Mouse (Mus musculus) embryonic facial prominence, embryonic 12.5 days (tissue): ENCODE measurements around the gene Ell3. TPM values are rescaled to one million over a fixed set of nuclear protein-coding genes. Genes with fewer than 3 reads are reported as not detected.

Experiments
- ATAC-seq: fragments of 200-750 bp; cut with Nextera tagmentation; 2 replicates; pipeline ENCODE4 v1.8.0; 2017; ENCODE audit not compliant: insufficient number of reproducible peaks, insufficient read depth, low FRiP score, low TSS enrichment
- H3K27ac ChIP-seq: fragments of 300-500 bp; sonication (generic); 2 replicates; pipeline ENCODE4 v1.5.1; 2016; ENCODE audit warnings: mild to moderate bottlenecking
- H3K27me3 ChIP-seq: fragments of 300-500 bp; sonication (generic); 2 replicates; pipeline ENCODE4 v1.6.1; 2016; ENCODE audit warnings: mild to moderate bottlenecking, moderate library complexity
- H3K36me3 ChIP-seq: fragments of 300-500 bp; sonication (generic); 2 replicates; pipeline ENCODE4 v1.6.1; 2016; ENCODE audit warnings: mild to moderate bottlenecking
- H3K4me1 ChIP-seq: fragments of 300-500 bp; sonication (generic); 2 replicates; pipeline ENCODE4 v1.6.1; 2016
- H3K4me2 ChIP-seq: fragments of 300-500 bp; sonication (generic); replicated peaks from 2 replicates; pipeline ENCODE4 v1.6.1; 2016; ENCODE audit warnings: mild to moderate bottlenecking, moderate library complexity
- H3K4me3 ChIP-seq: fragments of 300-500 bp; sonication (generic); 2 replicates; pipeline ENCODE4 v1.5.1; 2016; ENCODE audit warnings: mild to moderate bottlenecking
- H3K9ac ChIP-seq: fragments of 300-500 bp; sonication (generic); 2 replicates; pipeline ENCODE4 v1.6.1; 2016; ENCODE audit warnings: mild to moderate bottlenecking, moderate library complexity
- H3K9me3 ChIP-seq: fragments of 300-500 bp; sonication (generic); 2 replicates; pipeline ENCODE4 v1.6.1; 2016; ENCODE audit warnings: mild to moderate bottlenecking, moderate library complexity
- WGBS: fragments of 180-500 bp; shearing (Covaris S2); methylation state at CpG from one replicate; pipeline ENCODE4 v1.1.7; 2016; 5-methylcytosine and 5-hydroxymethylcytosine counted together
- polyA plus RNA-seq: library from polyadenylated mRNA; unstranded; fragments of >200 nt; fragmentation: Nextera tagmentation; extraction: Ambion mirVana; gene quantifications from 2 replicates; pipeline ENCODE4 v1.2.1, GENCODE M21; 2016

Ell3 gene
- polyA plus RNA-seq, 1 experiment from 2014 or later, result 15.6 TPM

DNA sequence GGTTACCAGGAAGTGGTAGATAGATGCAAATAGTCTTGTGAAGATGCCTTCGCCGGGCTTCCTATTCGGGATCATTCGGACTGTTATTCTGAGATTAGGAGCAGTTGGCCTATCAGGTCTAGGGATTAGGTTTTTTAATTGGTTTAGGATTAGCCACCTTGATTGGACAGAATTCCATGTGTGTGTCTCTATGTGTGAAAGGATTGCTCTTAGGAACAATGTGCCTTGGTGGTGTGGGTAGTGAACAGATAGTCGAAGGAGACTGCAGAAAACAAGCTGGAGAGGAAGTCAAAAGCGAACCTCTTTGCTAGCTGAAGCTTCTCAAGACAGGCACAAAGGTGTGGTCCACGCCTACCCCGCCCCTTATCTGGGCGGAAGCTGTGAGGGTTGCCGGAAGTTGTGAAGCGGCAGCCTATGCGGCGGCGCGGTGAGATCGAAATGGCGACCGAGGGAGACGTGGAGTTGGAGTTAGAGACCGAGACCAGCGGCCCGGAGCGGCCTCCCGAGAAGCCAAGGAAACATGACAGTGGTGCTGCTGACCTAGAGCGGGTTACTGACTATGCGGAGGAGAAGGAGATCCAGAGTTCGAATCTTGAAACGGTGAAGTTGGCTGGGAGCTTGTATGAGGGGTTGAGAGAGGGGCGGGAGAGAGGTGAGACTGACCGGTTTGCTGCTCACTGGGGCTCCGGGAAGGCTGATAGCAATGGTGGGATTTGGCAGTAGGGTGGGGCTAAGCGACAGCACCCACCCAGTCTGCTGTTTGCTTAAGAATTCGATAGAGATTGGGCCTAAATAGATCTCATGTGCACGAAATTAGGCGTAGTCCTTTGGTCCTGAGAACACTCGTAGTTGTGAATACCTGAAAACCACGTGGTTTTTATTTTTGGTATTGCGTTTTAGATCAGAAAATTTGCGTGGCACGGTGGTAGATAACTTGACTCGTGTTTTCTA lies 12.9 kb upstream of the Ell3 start, which contains the start of gene Serinc4:
Gene Serinc4, minus strand, starts transcription at position 90 of the 951 bp plus-strand sequence.
- ATAC-seq, result peak; percentile 82; the same call in 1 of the 2 replicates

DNA sequence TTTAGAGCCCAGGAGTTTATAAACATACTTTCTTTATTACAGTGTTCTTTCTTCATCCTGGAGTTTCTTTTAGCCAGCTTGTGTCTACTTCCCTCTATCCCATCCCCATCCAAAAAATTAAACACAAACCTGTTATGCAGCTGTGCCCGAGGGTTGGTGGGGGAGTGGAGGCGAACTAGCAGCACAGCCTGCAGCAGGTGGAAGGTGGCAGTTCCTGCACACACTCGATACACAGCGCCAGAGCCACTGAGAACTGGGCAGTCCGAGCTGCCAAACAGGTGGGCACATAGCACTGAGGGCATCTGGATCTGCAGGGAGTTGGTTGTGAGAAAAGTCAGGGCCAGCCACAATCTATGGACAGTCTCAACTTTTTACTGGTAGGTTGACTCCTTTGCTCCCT lies 11.5 kb upstream of the Ell3 start:
- 85% methylated on average over 5 of the region's 5 CpGs for WGBS
- no peak overlapping the region for H3K4me2 ChIP-seq
- H3K27ac ChIP-seq, result no peak overlapping the region
- no peak overlapping the region for H3K4me3 ChIP-seq
- no peak overlapping the region for H3K9ac ChIP-seq
- no peaks in the 10 kb centered on the region for H3K27me3 ChIP-seq
- H3K4me1 ChIP-seq, result peaks cover 24% of the 10 kb centered on the region
- no peak for ATAC-seq
- H3K36me3 ChIP-seq, result peaks cover 38% of the 10 kb centered on the region
- no peaks in the 10 kb centered on the region for H3K9me3 ChIP-seq

More for the DNA sequence above, 12.9 kb upstream of the Ell3 start, which contains the start of gene Serinc4:
- 4% methylated on average over 41 of the region's 41 CpGs for WGBS
- no peaks in the 10 kb centered on the region for H3K9me3 ChIP-seq
- H3K27me3 ChIP-seq, result no peaks in the 10 kb centered on the region
- H3K4me2 ChIP-seq, result peak within 1 kb of the TSS; percentile 51
- peak within 1 kb of the TSS; percentile 75 for H3K4me3 ChIP-seq
- peaks cover 15% of the 10 kb centered on the region; the same call in 1 of the 2 replicates for H3K4me1 ChIP-seq
- H3K36me3 ChIP-seq, result peaks cover 36% of the 10 kb centered on the region
- peak within 1 kb of the TSS; percentile 74 for H3K27ac ChIP-seq
- peak within 1 kb of the TSS; percentile 71 for H3K9ac ChIP-seq

DNA sequence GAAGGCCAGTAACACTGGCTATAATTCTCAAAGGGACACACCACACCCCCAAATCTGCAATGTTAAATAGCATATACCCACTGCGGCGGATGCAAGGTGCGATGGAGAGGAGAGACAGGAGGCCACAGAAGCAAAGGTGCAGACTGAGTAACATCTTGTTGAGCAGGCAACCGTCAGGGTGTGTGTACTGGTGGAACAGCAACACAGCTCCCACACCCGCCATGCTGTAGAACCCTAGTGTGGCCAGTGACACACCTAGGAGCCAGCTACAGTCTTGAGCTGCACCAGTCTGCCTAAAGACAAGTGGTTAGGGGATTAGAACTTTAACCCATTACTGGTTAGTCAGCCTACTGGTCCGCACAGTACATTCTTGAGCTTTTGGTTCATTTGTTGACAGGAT lies 9.8 kb upstream of the Ell3 start:
- 88% methylated on average over 6 of the region's 6 CpGs for WGBS
- ATAC-seq, result no peak

DNA sequence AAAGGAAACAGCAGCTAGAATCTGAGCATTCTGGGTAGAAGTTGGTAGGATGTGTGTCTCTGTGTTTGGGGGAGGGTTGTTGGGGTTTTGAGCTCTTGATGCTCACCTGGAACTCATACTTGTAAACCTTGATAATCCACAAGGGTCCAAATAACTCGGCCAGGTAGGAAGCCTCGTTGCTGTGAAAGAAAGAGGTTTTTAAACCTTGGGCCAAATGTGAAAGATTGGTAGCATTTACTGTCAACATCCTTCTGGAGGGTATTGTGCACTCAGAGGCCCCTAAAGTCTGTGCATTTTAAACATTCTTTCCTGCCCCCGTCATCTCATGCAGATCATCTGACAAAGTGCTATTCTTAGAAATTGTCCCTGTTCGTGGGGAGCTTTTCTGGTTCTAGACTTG lies 8.9 kb upstream of the Ell3 start, which contains the start of gene Hypk:
Gene Hypk, plus strand, starts transcription at position 301 of the 400 bp plus-strand sequence.
- H3K9me3 ChIP-seq, result no peaks in the 10 kb centered on the region
- no peak within 1 kb of the TSS for H3K4me2 ChIP-seq
- no peak for ATAC-seq
- no peaks in the 10 kb centered on the region for H3K27me3 ChIP-seq
- H3K4me1 ChIP-seq, result peaks cover 29% of the 10 kb centered on the region
- H3K9ac ChIP-seq, result no peak within 1 kb of the TSS
- peaks cover 24% of the 10 kb centered on the region for H3K36me3 ChIP-seq
- H3K27ac ChIP-seq, result no peak within 1 kb of the TSS
- no peak within 1 kb of the TSS for H3K4me3 ChIP-seq
- 79% methylated on average over 4 of the region's 4 CpGs for WGBS

More for the DNA sequence above, 9.8 kb upstream of the Ell3 start:
- Histone ChIP-seq H3K9ac (no peak overlapping the region), H3K9me3 (no peaks in the 10 kb centered on the region), H3K27me3 (no peaks in the 10 kb centered on the region), H3K36me3 (peaks cover 27% of the 10 kb centered on the region), H3K4me2 (no peak overlapping the region), H3K4me3 (no peak overlapping the region), H3K4me1 (peaks cover 29% of the 10 kb centered on the region), H3K27ac (no peak overlapping the region)

DNA sequence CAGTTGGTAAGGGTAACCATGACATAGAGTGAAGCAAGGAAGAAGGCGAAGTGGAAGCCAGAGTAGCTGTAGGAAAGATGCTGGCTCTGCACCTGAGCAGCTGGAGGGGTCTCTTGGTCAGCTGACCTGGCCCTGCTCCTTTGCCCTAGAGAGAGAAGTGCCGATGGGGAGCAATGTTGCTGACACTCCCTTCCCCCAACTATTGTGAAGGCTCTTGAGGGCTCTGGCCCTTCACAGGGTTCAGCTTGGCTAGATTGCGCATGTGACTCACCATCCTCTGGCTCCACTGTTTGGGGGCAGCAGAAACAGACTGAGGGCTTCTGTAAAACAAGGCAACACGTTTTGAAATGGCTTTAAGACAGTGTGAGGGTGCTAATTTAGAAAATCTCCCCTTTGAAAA lies 8.3 kb upstream of the Ell3 start:
- H3K36me3 ChIP-seq, result peaks cover 24% of the 10 kb centered on the region
- WGBS, result 88% methylated on average over 4 of the region's 4 CpGs

DNA sequence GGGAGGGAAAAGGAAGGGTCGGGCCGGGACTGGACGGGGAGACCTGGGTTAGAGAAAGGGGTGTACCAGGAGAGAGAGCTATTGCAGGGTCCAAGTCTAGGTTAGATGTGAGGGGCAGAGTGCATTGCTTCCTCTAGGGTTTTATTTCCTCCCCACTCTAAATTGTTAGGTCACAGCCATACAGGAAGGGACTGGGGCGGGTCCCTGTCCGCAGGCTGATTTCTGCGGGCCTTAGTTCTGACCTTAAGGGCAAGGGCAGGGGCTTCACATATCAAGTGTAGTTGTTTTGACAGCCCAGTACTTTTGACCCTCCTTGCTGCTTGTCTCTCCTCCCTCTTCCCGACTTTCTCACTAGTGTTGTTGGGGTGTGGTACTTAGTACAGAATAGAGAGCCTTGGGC lies 6.0 kb upstream of the Ell3 start:
- ATAC-seq, result 0 out of 2 replicates have a peak, but pooled peaks have one; percentile 4
- H3K36me3 ChIP-seq, result peaks cover 24% of the 10 kb centered on the region
- H3K27me3 ChIP-seq, result no peaks in the 10 kb centered on the region
- peak overlapping the region; percentile 99 for H3K4me3 ChIP-seq
- H3K27ac ChIP-seq, result peak overlapping the region; percentile 97
- H3K9me3 ChIP-seq, result no peaks in the 10 kb centered on the region
- peak overlapping the region; percentile 97 for H3K9ac ChIP-seq
- WGBS, result 3% methylated on average over 7 of the region's 7 CpGs
- H3K4me2 ChIP-seq, result peak overlapping the region; percentile 96
- peaks cover 22% of the 10 kb centered on the region for H3K4me1 ChIP-seq

More for the DNA sequence above, 8.3 kb upstream of the Ell3 start:
- peaks cover 28% of the 10 kb centered on the region for H3K4me1 ChIP-seq
- H3K4me3 ChIP-seq, result no peak overlapping the region
- no peak overlapping the region for H3K9ac ChIP-seq
- H3K27me3 ChIP-seq, result no peaks in the 10 kb centered on the region
- no peaks in the 10 kb centered on the region for H3K9me3 ChIP-seq
- no peak for ATAC-seq
- H3K27ac ChIP-seq, result no peak overlapping the region
- H3K4me2 ChIP-seq, result no peak overlapping the region

DNA sequence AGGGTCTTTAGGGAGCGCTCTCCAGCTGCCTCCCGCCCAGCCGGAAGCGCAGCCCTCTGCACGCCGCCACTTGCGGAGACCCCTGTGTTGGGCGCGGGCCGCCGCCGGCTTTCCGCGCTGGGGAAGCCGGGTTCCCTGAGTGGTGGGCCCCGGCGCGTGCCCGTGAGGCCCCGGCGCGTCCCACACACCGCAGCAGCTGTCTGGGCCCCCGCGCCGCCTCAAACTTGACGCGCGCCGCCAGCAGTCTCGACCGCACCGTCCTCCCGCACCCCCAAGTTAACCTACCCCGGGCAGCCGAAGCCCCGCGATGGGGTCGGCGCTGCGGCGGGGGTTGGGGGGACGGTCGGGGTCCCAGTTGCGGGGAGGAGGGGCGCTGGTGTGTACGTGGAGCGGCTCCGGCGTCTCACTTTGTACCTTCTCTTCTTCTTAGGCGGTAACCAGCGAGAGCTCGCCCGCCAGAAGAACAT lies 5.5 kb upstream of the Ell3 start:
- H3K4me3 ChIP-seq, result peak overlapping the region; percentile 99
- WGBS, result under 1% methylated on average over 54 of the region's 54 CpGs
- H3K4me1 ChIP-seq, result peaks cover 22% of the 10 kb centered on the region
- no peaks in the 10 kb centered on the region for H3K27me3 ChIP-seq
- peak overlapping the region; percentile 97 for H3K9ac ChIP-seq
- peak overlapping the region; percentile 96 for H3K4me2 ChIP-seq
- H3K9me3 ChIP-seq, result no peaks in the 10 kb centered on the region
- ATAC-seq, result peak; percentile 72
- H3K27ac ChIP-seq, result peak overlapping the region; percentile 97
- peaks cover 24% of the 10 kb centered on the region for H3K36me3 ChIP-seq

DNA sequence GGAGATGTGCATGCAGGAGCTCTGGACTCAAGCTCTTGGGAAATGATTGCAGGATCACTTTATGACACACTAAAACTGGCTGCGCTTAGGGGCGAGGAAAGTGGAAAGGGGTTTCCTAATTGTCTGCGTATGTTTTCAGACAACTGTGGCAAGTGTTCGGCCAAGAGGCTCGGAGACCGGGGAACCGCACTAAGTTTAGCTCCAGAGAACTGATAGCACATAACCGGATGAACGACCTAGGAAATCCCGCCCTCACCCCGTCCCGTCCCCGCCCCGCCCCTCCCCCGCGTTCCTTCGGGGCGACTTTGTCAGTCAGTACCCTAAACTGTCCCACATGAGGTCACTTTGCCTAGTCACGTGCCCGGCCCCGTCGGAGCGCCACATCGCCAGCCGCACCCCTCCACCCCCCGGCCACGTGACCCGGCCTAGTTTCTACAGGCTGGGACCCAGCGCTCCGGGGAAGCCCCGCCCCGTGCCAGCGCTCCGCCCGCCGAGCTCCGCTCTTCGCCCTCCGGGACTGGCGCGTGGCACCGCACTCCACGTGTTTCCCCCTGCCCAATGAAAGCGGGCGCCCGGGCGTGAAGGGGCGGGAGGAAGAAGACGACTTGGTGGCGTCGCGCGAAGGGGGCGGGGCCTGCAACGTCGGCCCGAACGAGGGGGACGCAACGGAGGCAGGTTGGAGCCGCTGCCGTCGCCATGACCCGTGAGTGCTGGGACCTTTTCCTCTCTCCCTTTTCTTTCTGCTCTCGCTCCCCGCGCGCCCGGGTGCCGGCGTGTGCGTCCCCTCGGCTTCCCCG lies 4.9 kb upstream of the Ell3 start, which contains the start of gene Serf2:
Gene Serf2, plus strand, starts transcription at position 457 of the 797 bp plus-strand sequence.
- WGBS, result under 1% methylated on average over 67 of the region's 74 CpGs
- peaks cover 21% of the 10 kb centered on the region for H3K36me3 ChIP-seq
- H3K9me3 ChIP-seq, result no peaks in the 10 kb centered on the region
- peak within 1 kb of the TSS; percentile 97 for H3K27ac ChIP-seq
- peaks cover 22% of the 10 kb centered on the region for H3K4me1 ChIP-seq
- peak; percentile 97 for ATAC-seq
- H3K4me2 ChIP-seq, result peak within 1 kb of the TSS; percentile 96
- H3K4me3 ChIP-seq, result peak within 1 kb of the TSS; percentile 99
- no peaks in the 10 kb centered on the region for H3K27me3 ChIP-seq
- H3K9ac ChIP-seq, result peak within 1 kb of the TSS; percentile 97

DNA sequence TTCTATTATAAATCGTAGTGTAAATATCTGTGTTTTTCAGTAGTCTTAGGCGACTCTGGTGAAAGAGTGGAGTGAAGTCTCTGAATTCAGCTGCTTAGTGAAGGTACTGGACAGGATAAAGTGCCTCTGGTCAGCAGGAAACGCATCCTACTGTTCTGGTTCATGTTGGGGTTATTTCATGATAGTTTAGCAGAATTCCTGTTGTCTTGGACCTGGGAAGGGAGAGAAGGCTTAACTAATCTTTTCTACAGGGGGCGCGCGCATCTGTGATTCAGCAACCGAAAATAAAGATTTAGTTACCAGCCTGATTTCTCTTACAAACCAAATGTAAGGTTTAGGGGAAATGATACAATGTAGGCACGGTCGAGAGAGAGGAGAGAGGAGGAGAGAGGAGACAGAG lies 4.1 kb upstream of the Ell3 start:
- H3K4me2 ChIP-seq, result peak overlapping the region; percentile 96
- WGBS, result 16% methylated on average over 9 of the region's 9 CpGs
- H3K27me3 ChIP-seq, result no peaks in the 10 kb centered on the region
- H3K36me3 ChIP-seq, result peaks cover 14% of the 10 kb centered on the region
- H3K9ac ChIP-seq, result peak overlapping the region; percentile 44
- peaks cover 23% of the 10 kb centered on the region for H3K4me1 ChIP-seq
- peak overlapping the region; percentile 99 for H3K4me3 ChIP-seq
- ATAC-seq, result no peak
- H3K9me3 ChIP-seq, result no peaks in the 10 kb centered on the region
- H3K27ac ChIP-seq, result peak overlapping the region; percentile 97

DNA sequence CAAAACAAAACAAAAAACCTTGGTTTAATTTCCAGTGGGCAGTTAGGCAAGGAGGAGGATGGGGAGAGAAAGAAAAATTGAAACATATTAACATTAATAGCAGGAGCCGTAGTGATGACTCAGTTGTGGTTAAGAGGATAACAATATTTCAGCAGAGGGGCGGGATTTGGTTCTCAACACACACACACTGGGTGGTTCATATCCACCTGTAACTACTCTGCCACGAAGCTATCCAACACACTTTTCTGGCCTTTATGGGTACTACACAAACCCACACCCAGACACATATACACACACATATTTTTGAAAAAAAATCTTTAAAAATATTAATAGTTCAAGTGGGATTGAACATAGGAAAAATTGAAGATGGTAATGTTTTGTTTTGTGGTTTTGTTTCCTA lies 2.9 kb upstream of the Ell3 start:
- Histone ChIP-seq H3K9ac (no peak overlapping the region), H3K36me3 (0 out of 2 replicates have a peak, but pooled peaks cover 3% of the 10 kb centered on the region), H3K4me3 (no peak overlapping the region), H3K4me1 (peaks cover 30% of the 10 kb centered on the region), H3K4me2 (no peak overlapping the region), H3K9me3 (no peaks in the 10 kb centered on the region), H3K27me3 (peaks cover 4% of the 10 kb centered on the region; the same call in 1 of the 2 replicates), H3K27ac (no peak overlapping the region)
- ATAC-seq, result no peak
- WGBS, result 87% methylated on average over 3 of the region's 3 CpGs

DNA sequence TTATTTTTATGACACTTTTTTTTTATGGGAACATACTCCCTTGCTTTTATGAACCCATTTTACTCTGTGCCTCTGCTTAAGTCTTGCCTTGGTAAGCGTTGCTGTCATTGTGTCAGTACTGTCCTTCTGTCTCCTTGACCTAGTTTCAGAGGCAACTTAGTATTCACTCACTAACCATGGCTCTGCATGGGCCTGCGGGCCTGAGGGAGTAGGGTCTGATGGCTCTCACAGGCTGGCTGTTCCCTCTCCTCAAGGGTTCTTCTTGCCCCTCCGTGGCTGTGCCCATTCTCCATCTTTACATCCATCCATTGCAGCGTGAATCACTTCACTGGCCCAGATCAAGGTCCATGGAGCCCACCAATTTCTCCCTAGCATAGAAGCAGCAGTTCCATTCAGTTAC lies 2.4 kb upstream of the Ell3 start:
- 84% methylated on average over 4 of the region's 4 CpGs for WGBS
- Histone ChIP-seq H3K36me3 (0 out of 2 replicates have a peak, but pooled peaks cover 2% of the 10 kb centered on the region), H3K9ac (no peak overlapping the region), H3K9me3 (no peaks in the 10 kb centered on the region), H3K27ac (no peak overlapping the region), H3K4me1 (peaks cover 32% of the 10 kb centered on the region), H3K4me3 (no peak overlapping the region), H3K27me3 (peaks cover 9% of the 10 kb centered on the region; the same call in 1 of the 2 replicates), H3K4me2 (no peak overlapping the region)
- no peak for ATAC-seq
